Mouse (Mus musculus): Measurements from ENCODE around the gene Ncam1.

- TF ChIP-seq CTCF (IDR thresholded peaks at IDR 0.05; ENCODE audit: low read depth, low read length), result no peak
- TF ChIP-seq POLR2A (IDR thresholded peaks at IDR 0.05; ENCODE audit: insufficient read depth, low read length), result no peak
- TF ChIP-seq EP300 (IDR thresholded peaks at IDR 0.05; ENCODE audit: insufficient read depth, low read depth, low read length), result no peak
Observed at GRCm38 (mm10) chr9:49704196-49704967, 94.3 kb downstream of the Ncam1 start.
